Mouse (Mus musculus): Measurements from ENCODE around the gene Ripk1.

Gene Ripk1

DNA sequence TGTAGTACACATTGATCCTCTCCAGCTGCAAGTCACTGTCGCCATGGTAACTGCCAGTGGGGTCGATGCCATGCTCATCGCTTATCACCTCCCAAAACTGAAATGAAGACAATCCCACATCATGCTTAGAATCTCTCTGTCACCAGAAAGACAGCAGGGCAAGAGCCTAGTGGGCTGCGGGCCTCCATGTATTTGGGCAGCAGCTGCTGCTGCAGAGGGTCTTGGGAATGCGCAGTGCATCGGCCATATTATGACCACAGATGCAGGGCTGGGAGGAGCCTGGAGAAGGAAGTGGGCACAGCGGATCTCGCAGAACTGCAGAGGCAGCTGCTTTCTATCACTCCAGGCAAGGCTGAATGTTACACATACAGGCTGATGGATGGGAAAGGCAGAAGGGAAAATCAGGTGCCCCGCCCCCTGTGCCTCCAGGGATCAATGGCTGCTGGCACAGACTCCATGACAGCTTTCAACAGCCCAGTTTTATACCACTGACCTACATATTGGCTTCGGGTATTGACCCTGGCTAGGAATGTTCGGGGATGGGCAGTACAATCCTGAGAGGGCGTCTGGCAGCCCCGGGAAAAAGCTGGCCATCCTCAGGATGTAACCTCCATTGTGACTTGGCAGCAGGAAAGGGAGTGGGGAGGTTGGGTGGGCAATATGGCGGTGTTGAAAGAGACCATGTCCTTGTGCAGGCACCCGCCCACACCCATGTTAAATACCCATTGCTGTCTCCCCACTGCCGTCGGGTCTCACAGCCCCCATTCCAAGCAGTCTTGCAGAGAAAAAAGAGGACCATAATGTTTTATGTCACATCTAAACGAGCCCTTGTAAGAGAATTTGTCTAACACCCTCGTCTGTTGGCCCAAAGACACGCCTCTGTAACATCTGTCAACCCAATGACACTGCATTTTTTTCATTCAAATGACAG is 74.7 kb downstream of the Ripk1 start:
- DNase-seq (ENCODE audit: low spot score in 2 of 2): no peak

DNA sequence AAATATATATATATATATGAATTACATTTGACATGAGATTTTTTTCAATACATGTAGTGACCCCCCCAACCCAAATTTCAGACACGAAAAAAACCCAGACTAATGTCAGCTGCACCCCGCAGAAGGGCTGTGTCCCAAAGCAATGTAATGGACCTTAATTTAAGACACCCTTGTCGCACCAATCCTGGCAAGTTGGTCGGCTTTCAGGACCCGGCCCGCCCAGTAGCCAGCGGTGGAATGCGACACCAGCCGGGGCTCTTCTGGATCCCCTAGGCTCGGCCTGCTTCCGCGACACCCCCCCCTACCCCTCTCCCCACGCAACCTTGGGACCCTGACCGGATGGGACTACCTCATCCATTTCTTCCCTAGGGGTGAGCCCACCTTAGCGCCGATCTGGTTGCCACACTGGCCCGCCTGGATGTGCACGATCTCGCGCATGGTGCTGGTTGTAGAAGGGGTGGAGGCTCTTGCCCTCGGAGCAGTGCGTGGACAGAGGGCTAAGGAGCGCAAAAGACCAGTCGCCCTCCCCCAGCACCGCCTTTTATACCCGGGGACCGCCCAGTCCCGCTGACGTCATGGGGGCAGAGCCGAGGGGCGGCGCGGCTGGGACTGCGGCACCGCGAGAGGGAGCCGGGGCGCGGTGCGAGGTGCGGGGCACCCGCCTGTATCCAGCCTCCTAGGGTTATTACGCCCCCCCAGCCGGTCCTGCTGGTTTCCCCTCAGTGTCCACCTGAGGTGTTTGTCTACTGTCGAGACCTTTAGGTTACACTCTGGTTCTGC is 75.5 kb downstream of the Ripk1 start, which contains the start of gene Tubb2a:
Gene Tubb2a, minus strand, starts transcription at position 516 of the 780 bp plus-strand sequence.
- DNase-seq (ENCODE audit: low spot score in 2 of 2): peak; percentile 93 to 96

DNA sequence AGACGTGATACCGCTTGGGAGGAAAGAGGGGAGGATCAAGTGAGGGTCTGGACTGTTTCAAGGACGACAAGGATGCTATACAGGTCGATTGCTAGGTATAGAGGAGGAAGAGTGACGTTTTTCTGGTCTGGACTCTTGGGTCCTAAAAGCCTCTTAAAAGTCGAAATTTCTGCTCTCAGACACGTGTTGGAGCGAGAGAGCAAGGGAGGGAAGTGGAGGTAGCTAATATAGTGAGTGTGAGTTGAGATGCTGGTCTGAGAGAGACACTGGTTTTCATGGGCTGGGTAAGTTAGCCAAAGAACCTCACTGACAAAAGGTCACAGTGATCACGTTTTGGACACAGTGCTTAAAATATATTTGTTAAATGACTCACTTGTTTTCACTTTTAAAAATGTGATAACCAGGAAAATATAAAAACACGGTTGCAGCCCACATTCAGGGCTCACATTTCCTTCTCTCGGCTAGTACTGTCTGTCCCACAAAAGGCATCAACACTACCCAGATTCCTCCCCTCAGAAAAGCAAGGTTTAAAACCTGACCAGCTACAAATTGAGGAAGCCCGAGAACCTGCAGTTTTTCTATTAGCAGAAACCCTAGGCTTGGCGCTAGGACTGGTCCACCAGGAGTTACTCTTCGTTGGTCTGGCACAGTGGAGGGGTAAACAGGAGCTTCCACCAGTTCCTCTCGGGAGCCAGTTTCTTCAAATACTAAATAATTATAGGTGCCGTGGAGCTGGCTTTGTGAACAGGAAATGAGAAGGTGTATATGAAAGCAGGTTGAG is 76.5 kb downstream of the Ripk1 start:
- DNase-seq (ENCODE audit: low spot score in 2 of 2): no peak

DNA sequence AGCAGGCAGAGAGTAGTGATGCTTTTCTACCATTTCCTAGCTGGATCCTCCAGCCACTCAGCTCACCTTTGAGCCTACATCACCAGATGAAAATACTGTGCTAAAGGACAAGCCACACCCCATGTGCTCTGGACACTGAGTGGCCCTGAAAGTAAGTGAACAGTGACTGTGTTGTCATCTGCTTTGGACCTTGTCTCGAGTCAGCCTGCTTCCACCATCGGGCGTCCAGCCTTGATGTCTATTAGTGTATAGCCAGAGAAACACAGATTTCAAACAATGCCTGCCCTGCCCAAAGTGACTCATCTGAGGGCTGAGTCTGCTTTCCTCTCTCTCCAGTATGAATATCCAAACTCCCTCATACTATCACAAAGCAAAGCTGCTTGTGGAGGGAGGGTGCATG is 77.6 kb downstream of the Ripk1 start:
- DNase-seq (ENCODE audit: low spot score in 2 of 2): no peak

DNA sequence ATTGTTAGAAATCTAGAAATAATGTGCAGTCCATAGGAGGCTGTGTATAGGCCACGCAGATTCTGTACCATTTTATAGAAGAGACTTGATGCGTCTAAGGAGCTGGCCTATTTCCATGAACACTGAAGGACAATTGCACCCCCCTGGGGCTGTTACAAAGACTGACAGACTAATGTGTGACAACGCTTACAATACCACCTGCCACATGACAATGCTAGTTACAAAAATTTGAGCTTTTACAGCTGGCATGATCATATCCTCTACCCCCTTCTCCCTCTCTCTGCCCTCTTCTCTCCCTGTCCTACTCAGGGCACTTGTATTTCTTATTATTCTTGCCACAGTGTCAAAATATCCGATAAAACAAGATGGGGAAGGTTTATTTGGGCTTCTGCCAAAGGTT is 79.8 kb downstream of the Ripk1 start:
- DNase-seq (ENCODE audit: low spot score in 2 of 2): no peak

DNA sequence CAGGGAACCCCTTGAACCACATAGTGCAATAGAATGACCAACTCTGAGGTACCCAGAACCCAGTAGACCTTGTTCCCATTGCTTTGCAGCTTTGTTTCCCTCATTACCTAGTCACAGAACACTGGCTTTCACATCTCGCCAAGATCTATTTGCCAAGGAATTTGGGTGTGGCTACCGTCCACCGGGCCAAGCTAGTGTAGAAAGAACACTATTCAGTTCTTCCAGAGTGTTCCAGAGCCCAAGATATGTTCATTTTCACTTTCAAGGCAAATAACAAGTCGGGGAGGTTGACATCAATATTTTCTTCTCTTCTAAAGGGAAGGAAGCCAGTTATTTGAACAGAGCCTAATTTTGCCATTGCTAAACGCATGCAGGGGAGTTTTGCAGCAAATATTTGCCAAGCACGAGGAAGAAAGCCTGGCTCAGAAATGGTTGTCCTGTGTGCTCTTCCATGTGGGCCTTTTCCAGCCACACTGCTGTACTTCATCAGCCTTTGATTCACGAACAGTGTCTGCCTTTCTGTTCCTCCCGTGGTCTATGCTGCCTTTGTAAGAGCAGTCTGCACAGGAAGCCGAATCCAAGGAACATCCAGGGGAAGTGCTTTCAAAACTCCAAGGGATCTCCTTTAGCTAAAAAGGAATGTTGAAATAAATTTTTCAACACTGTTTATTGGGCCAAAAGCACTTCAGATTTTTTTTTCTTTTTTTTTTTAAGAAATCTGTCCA is 82.0 kb downstream of the Ripk1 start:
- no peak for DNase-seq (ENCODE audit: low spot score in 2 of 2)
